Mouse (Mus musculus): ENCODE data around the gene E2f8. TPM values are rescaled to one million over a fixed set of nuclear protein-coding genes. Genes with fewer than 3 reads are reported as not detected.

Gene E2f8
- polyA plus RNA-seq, 1 experiment from 2014 or later, result 15.7 TPM

DNA sequence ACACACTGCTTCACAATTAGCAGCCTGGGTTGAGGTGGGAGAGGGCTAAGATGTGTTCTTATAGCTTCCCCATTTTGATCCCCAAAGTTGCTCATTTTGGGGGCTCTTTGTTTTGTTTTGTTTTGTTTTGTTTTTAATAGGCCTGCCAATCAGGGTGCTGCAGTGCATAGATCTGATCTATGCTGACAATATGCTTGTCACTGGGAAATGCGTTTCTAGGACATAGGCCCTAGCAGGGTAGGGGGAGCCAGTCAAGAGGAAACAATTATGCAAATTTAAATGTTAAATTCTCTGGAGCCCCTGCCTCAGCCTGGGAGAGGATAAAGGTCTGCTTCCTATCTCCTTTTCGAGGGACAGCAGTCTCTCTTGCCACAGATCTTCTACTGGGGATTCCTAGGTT, 21.1 kb upstream of the E2f8 start:
- Histone ChIP-seq H3K27me3 (ENCODE audit: insufficient read depth, poor library complexity, severe bottlenecking) (peaks cover 29% of the 10 kb centered on the region), H3K4me3 (no peak overlapping the region), H3K9me3 (no peaks in the 10 kb centered on the region), H3K36me3 (no peaks in the 10 kb centered on the region), H3K27ac (peak overlapping the region; percentile 41; the same call in 1 of the 2 replicates), H3K4me1 (replicated peaks) (peaks cover 55% of the 10 kb centered on the region)
- 16% methylated on average over 2 of the region's 2 CpGs for WGBS
- no peak for DNase-seq (ENCODE audit: low spot score)

DNA sequence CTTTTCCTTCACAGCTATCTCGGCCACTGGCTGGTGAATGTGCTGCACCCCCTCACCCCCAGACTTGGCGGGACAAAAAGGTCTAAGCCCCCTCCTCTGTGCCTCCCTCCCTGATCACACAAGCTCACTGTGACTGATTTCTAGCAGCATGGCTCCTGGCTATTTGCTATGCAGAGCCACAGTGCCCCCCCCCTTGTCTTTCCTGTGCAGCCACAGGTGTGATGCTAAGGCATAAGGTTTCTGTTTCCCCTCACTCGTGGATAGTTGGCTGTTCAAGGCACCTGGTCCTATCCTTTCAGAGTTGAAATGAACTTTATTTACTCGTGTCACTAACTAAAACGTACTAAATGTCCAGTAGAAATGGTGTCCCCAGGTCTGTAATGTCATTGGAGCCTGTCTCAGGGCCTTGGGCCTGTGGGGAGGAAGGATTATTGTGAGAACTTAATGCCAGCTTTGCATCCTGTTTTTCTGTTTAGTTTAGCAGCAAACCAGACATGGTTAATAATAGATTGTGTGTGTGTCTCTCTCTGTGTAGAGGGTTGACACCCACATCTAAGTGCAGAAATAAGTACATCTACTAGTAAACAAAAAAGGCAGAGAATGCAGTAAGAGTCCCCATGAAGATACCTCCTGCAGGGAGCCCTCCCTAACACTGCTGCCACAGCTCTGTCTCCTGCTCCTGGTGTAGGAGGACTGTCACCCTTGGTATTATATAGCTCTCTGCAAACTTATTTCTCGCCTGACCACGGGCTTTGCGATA, 19.2 kb upstream of the E2f8 start:
- H3K27me3 ChIP-seq (ENCODE audit: insufficient read depth, poor library complexity, severe bottlenecking), result peaks cover 45% of the 10 kb centered on the region
- 77% methylated on average over 8 of the region's 8 CpGs for whole genome bisulfite sequencing

GRCm38 (mm10) chr7:48898416-48898815, 17.0 kb upstream of the E2f8 start:
- no peaks in the 10 kb centered on the region for H3K36me3 ChIP-seq
- no peak overlapping the region for H3K4me3 ChIP-seq
- H3K9me3 ChIP-seq, result no peaks in the 10 kb centered on the region
- no peak for DNase-seq (ENCODE audit: low spot score)
- peaks cover 71% of the 10 kb centered on the region for H3K4me1 ChIP-seq (replicated peaks)
- H3K27me3 ChIP-seq (ENCODE audit: insufficient read depth, poor library complexity, severe bottlenecking), result peaks cover 49% of the 10 kb centered on the region
- 64% methylated on average over 9 of the region's 9 CpGs for WGBS
- peak overlapping the region; percentile 74; the same call in 1 of the 2 replicates for H3K27ac ChIP-seq

More for the DNA sequence above, 19.2 kb upstream of the E2f8 start:
- Histone ChIP-seq H3K4me1 (replicated peaks) (peaks cover 70% of the 10 kb centered on the region), H3K36me3 (no peaks in the 10 kb centered on the region), H3K4me3 (no peak overlapping the region), H3K27ac (peak overlapping the region; percentile 54), H3K9me3 (no peaks in the 10 kb centered on the region)
- no peak for DNase-seq (ENCODE audit: low spot score)

GRCm38 (mm10) chr7:48897539-48898163, 16.3 kb upstream of the E2f8 start:
- Histone ChIP-seq H3K4me1 (replicated peaks) (peaks cover 71% of the 10 kb centered on the region), H3K27ac (peak overlapping the region; percentile 74), H3K4me3 (no peak overlapping the region), H3K36me3 (no peaks in the 10 kb centered on the region), H3K27me3 (ENCODE audit: insufficient read depth, poor library complexity, severe bottlenecking) (peaks cover 55% of the 10 kb centered on the region), H3K9me3 (no peaks in the 10 kb centered on the region)
- DNase-seq (ENCODE audit: low spot score), result peak; percentile 25
- WGBS, result 44% methylated on average over 24 of the region's 24 CpGs

DNA sequence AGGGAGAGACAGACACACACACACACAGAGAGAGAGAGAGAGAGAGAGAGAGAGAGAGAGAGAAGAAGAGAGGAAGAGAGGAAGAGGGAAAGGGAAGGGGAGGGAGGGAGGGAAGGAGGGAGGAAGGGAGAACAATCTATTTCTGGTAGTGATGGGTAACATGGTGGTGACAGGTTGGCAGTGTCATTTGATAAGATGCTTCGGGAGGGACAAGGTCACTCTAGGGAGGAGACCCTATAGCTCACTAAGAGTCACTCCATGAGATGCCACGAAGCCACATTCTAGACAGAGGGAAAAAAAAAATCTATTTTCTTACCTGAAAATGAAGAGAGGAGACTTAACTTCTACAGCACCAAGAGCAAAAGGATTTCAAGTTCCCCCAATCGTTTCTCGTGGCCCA, 14.7 kb upstream of the E2f8 start:
- WGBS, result 85% methylated on average over 4 of the region's 4 CpGs
- H3K36me3 ChIP-seq, result no peaks in the 10 kb centered on the region
- H3K27me3 ChIP-seq (ENCODE audit: insufficient read depth, poor library complexity, severe bottlenecking), result peaks cover 58% of the 10 kb centered on the region
- H3K4me3 ChIP-seq, result no peak overlapping the region
- H3K9me3 ChIP-seq, result no peaks in the 10 kb centered on the region
- H3K4me1 ChIP-seq (replicated peaks), result peaks cover 64% of the 10 kb centered on the region
- no peak overlapping the region for H3K27ac ChIP-seq
- DNase-seq (ENCODE audit: low spot score), result no peak

DNA sequence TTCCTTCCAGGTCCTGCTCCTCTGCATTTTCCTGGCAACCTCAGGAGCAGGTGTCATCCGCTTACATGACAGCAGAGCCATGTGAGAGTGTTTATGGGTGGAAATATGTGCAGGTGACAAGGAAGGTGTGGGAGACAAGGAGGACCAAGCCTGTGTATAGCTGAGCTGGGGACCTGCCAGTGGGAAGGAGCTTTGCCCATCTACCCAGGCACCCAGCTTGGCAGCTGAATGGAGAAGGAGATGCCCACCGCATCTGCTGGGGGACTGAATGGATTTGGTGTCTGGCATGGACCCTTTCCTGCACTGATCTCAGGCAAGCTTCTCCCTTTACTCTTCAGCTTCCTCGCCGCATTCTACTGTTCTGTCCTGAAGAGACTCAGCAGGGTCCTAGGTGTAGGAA, 14.1 kb upstream of the E2f8 start:
- peaks cover 64% of the 10 kb centered on the region for H3K4me1 ChIP-seq (replicated peaks)
- H3K27ac ChIP-seq, result peak overlapping the region; percentile 56
- no peak overlapping the region for H3K4me3 ChIP-seq
- H3K27me3 ChIP-seq (ENCODE audit: insufficient read depth, poor library complexity, severe bottlenecking), result peaks cover 55% of the 10 kb centered on the region
- no peaks in the 10 kb centered on the region for H3K9me3 ChIP-seq
- no peaks in the 10 kb centered on the region for H3K36me3 ChIP-seq
- WGBS, result 86% methylated on average over 4 of the region's 4 CpGs
- no peak for DNase-seq (ENCODE audit: low spot score)

DNA sequence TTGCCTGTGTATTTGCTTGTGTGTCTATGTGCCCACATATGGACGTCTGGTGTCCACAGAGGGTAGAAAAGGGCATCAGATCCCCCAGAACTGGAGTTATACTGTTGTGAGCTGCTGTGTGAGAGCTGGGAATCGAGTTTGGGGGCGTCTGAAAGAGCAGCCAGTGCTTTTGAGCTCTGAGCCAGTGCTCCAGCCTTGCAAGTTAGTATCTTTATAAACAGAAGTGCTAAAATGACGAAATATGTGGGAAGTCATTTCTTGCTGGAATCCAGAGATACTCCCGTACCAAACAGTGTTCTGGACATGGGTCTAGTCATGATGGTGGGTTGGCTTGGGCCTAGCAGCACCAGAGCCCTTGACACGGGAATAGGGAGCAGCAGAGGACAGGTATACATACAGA, 13.4 kb upstream of the E2f8 start:
- Histone ChIP-seq H3K4me1 (replicated peaks) (peaks cover 65% of the 10 kb centered on the region), H3K4me3 (no peak overlapping the region), H3K9me3 (no peaks in the 10 kb centered on the region), H3K27me3 (ENCODE audit: insufficient read depth, poor library complexity, severe bottlenecking) (peaks cover 53% of the 10 kb centered on the region), H3K27ac (0 out of 2 replicates have a peak overlapping the region, but pooled peaks have one; percentile 30), H3K36me3 (no peaks in the 10 kb centered on the region)
- DNase-seq (ENCODE audit: low spot score), result no peak
- whole genome bisulfite sequencing, result 84% methylated on average over 6 of the region's 6 CpGs

DNA sequence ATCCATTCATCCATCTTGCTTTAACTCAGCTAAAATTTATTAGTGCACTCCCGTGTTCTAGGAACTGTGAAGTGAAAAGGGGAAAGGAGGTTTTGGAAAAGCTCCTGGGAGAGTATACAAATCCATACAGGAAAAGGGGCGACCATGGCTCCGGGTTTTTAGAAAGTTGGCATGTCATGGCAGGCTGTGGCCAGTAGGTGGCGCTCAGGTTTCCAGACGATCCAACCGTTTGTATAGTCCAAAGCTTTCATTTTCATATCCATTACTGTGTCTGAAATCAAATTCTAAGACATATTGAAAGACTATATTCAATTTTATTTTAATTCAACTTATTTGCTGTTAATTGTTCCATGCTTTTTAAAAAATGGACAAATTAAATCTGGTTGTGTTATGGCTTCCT, 12.8 kb upstream of the E2f8 start:
- peaks cover 51% of the 10 kb centered on the region for H3K27me3 ChIP-seq (ENCODE audit: insufficient read depth, poor library complexity, severe bottlenecking)
- peaks cover 65% of the 10 kb centered on the region for H3K4me1 ChIP-seq (replicated peaks)
- no peak overlapping the region for H3K27ac ChIP-seq
- no peak overlapping the region for H3K4me3 ChIP-seq
- peak; percentile 77 for DNase-seq (ENCODE audit: low spot score)
- WGBS, result 2% methylated on average over 6 of the region's 6 CpGs
- H3K9me3 ChIP-seq, result no peaks in the 10 kb centered on the region
- H3K36me3 ChIP-seq, result no peaks in the 10 kb centered on the region

- DNase-seq (ENCODE audit: low spot score), result no peak
- WGBS, result 73% methylated on average over 7 of the region's 7 CpGs
- Histone ChIP-seq H3K4me3 (no peak overlapping the region), H3K9me3 (no peaks in the 10 kb centered on the region), H3K27ac (no peak overlapping the region), H3K4me1 (replicated peaks) (peaks cover 64% of the 10 kb centered on the region), H3K36me3 (no peaks in the 10 kb centered on the region), H3K27me3 (ENCODE audit: insufficient read depth, poor library complexity, severe bottlenecking) (peaks cover 52% of the 10 kb centered on the region)
Observed at GRCm38 (mm10) chr7:48893093-48893492, 11.7 kb upstream of the E2f8 start.

DNA sequence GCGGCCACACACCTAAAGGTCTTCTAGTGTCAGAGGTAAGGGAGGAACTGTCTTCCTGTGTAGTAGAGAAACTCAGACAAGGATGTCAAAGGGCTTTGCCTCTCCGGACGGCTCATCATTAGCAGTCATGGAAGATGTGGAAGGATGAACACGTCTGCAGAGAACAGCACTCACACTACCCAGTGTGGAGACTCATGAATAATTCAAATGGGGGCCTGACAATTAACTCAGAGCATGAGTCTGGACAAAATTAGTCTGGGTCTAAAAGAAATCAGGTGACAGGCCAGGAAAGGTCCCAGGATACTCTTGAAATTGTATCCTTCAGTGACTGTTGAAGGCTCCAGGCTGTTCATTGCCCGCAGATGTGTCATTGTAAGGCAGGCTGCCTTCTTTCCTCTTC, 9.6 kb upstream of the E2f8 start:
- H3K36me3 ChIP-seq, result no peaks in the 10 kb centered on the region
- peak overlapping the region; percentile 57; the same call in 1 of the 2 replicates for H3K27ac ChIP-seq
- no peak for DNase-seq (ENCODE audit: low spot score)
- no peaks in the 10 kb centered on the region for H3K9me3 ChIP-seq
- WGBS, result 37% methylated on average over 5 of the region's 5 CpGs
- no peak overlapping the region for H3K4me3 ChIP-seq
- peaks cover 58% of the 10 kb centered on the region for H3K27me3 ChIP-seq (ENCODE audit: insufficient read depth, poor library complexity, severe bottlenecking)
- peaks cover 49% of the 10 kb centered on the region for H3K4me1 ChIP-seq (replicated peaks)

- Histone ChIP-seq H3K27ac (peak overlapping the region; percentile 50; the same call in 1 of the 2 replicates), H3K9me3 (no peaks in the 10 kb centered on the region), H3K27me3 (ENCODE audit: insufficient read depth, poor library complexity, severe bottlenecking) (peaks cover 68% of the 10 kb centered on the region), H3K4me1 (replicated peaks) (peaks cover 42% of the 10 kb centered on the region), H3K36me3 (no peaks in the 10 kb centered on the region), H3K4me3 (no peak overlapping the region)
- no peak for DNase-seq (ENCODE audit: low spot score)
- 72% methylated on average over 2 of the region's 2 CpGs for WGBS
Observed at GRCm38 (mm10) chr7:48888751-48889150, 7.4 kb upstream of the E2f8 start.

DNA sequence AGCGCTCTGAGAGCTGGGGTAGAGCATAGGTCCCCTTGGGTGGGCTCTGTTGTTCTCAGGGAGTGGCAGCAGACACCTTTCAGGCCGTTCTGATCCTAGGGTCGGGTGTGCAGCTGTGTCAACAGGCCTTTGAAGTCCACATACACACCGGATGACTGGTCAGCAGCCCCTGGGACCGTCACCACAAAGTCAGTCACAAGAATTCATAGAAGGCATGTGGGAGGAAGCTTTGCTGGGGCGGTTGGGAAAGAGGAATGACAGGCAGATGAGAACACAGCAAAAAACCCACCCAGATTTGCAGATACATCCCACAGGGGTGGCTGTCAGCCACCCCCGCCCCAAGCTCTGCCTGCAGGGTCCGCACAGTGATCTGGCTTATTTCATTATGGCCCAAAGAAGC, 6.6 kb upstream of the E2f8 start:
- H3K27me3 ChIP-seq (ENCODE audit: insufficient read depth, poor library complexity, severe bottlenecking), result peaks cover 74% of the 10 kb centered on the region
- no peak overlapping the region for H3K27ac ChIP-seq
- DNase-seq (ENCODE audit: low spot score), result no peak
- 44% methylated on average over 8 of the region's 8 CpGs for WGBS
- no peaks in the 10 kb centered on the region for H3K36me3 ChIP-seq
- no peaks in the 10 kb centered on the region for H3K9me3 ChIP-seq
- H3K4me1 ChIP-seq (replicated peaks), result peaks cover 34% of the 10 kb centered on the region
- no peak overlapping the region for H3K4me3 ChIP-seq

GRCm38 (mm10) chr7:48884266-48884611, 2.8 kb upstream of the E2f8 start:
- Histone ChIP-seq H3K4me3 (no peak overlapping the region), H3K4me1 (replicated peaks) (peaks cover 41% of the 10 kb centered on the region), H3K9me3 (no peaks in the 10 kb centered on the region), H3K27ac (no peak overlapping the region), H3K27me3 (ENCODE audit: insufficient read depth, poor library complexity, severe bottlenecking) (peaks cover 71% of the 10 kb centered on the region), H3K36me3 (no peaks in the 10 kb centered on the region)
- 74% methylated on average over 5 of the region's 5 CpGs for WGBS
- DNase-seq (ENCODE audit: low spot score), result no peak
